Mouse (Mus musculus) kidney, postnatal 0 days (tissue): ENCODE data around the gene Bzw1. TPM values are rescaled to one million over a fixed set of nuclear protein-coding genes. Genes with fewer than 3 reads are reported as not detected.
A peak's percentile ranks its signal among the peaks of the same experiment; 100 is the strongest.

Source experiments
- ATAC-seq: fragments of 200-750 bp; cut with Nextera tagmentation; replicated peaks from 2 replicates; pipeline ENCODE4 v1.8.0; 2017; ENCODE audit warnings: low read depth, moderate number of reproducible peaks, moderate TSS enrichment, moderate library complexity; ENCODE audit not compliant: low FRiP score
- DNase-seq: peaks from one replicate; pipeline ENCODE4 v3.0.0-alpha.2; 2016; ENCODE audit warnings: low spot score
- H3K27ac ChIP-seq: fragments of 300-500 bp; sonication (generic); 2 replicates; pipeline ENCODE4 v1.5.1; 2014; ENCODE audit warnings: mild to moderate bottlenecking
- H3K27me3 ChIP-seq: fragments of 300-500 bp; sonication (generic); 2 replicates; pipeline ENCODE4 v1.6.1; 2014; ENCODE audit warnings: low read length, mixed read lengths; ENCODE audit not compliant: insufficient read depth
- H3K36me3 ChIP-seq: fragments of 300-500 bp; sonication (generic); 2 replicates; pipeline ENCODE4 v1.6.1; 2014; ENCODE audit warnings: low read length, mixed read lengths; ENCODE audit not compliant: insufficient read depth
- H3K4me1 ChIP-seq: fragments of 300-500 bp; sonication (generic); replicated peaks from 2 replicates; pipeline ENCODE4 v1.6.1; 2014; ENCODE audit warnings: antibody characterized with exemption, low read length, mixed read lengths; ENCODE audit not compliant: insufficient read depth
- H3K4me2 ChIP-seq: fragments of 300-500 bp; sonication (generic); 2 replicates; pipeline ENCODE4 v1.6.1; 2014; ENCODE audit warnings: mild to moderate bottlenecking, low read length, moderate library complexity, mixed read lengths
- H3K4me3 ChIP-seq: fragments of 300-500 bp; sonication (generic); replicated peaks from 2 replicates; pipeline ENCODE4 v1.5.1; 2014; ENCODE audit warnings: low read depth, low read length
- H3K9ac ChIP-seq: fragments of 300-500 bp; sonication (generic); 2 replicates; pipeline ENCODE4 v1.6.1; 2014; ENCODE audit warnings: low read depth, low read length
- H3K9me3 ChIP-seq: fragments of 300-500 bp; sonication (generic); replicated peaks from 2 replicates; pipeline ENCODE4 v1.6.1; 2016; ENCODE audit warnings: low read length, inconsistent platforms, mixed read lengths
- CTCF ChIP-seq: IDR thresholded peaks from 2 replicates; pipeline ENCODE4 v1.5.1; 2016; ENCODE audit warnings: antibody characterized with exemption, low read depth, mild to moderate bottlenecking, moderate library complexity
- WGBS: fragments of 180-500 bp; shearing (Covaris S2); extraction: QIAGEN DNeasy Blood & Tissue Kit; methylation state at CpG from one replicate; pipeline ENCODE4 v1.1.7; 2014; 5-methylcytosine and 5-hydroxymethylcytosine counted together
- polyA plus RNA-seq: library from polyadenylated mRNA; unstranded; fragments of >200 nt; fragmentation: Nextera tagmentation; extraction: Ambion mirVana; gene quantifications from 2 replicates; pipeline ENCODE4 v1.2.1, GENCODE M21; 2015

The Bzw1 gene
- polyA plus RNA-seq, 1 experiment from 2014 or later = 316 TPM

DNA sequence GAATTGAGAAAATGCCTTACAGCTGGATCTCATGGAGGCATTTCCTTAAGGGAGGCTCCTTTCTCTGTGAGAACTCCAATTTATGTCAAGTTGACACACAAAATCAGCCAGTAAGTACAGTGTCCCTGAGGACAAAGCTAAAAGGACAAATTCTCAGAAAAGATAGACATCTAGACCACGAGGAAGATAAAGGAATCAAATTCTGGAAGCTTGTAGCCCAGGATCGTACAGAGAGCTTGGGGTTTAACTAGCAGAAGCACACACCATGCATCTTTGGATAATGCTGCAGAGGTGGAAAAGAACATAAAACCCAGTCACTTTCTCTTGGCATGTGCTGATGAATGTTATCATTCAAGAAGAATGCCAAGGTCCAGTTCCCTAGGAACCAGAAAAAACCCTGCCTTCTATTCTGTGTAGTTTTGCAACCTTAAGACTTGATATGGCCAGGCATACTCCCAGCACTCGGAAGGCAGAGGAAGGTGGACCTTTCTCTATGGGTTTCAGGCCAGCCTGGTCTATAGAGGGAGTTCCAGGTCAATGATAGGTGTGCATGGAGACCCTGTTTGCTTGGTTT, 17.0 kb upstream of the Bzw1 start:
- no peaks in the 10 kb centered on the region for H3K36me3 ChIP-seq
- ATAC-seq = no peak
- WGBS = 82% methylated on average over 3 of the region's 3 CpGs
- DNase-seq = no peak
- H3K4me2 ChIP-seq = no peak overlapping the region
- H3K9ac ChIP-seq = no peak overlapping the region
- H3K27ac ChIP-seq = no peak overlapping the region
- TF ChIP-seq CTCF = no peak
- H3K4me1 ChIP-seq = no peaks in the 10 kb centered on the region
- H3K9me3 ChIP-seq = no peaks in the 10 kb centered on the region
- H3K27me3 ChIP-seq = no peaks in the 10 kb centered on the region
- H3K4me3 ChIP-seq = no peak overlapping the region

- WGBS = 67% methylated on average over 5 of the region's 5 CpGs
- no peak overlapping the region for H3K4me2 ChIP-seq
- DNase-seq = no peak
- H3K9ac ChIP-seq = no peak overlapping the region
- no peaks in the 10 kb centered on the region for H3K27me3 ChIP-seq
- H3K4me1 ChIP-seq = no peaks in the 10 kb centered on the region
- no peak overlapping the region for H3K4me3 ChIP-seq
- no peak overlapping the region for H3K27ac ChIP-seq
- no peaks in the 10 kb centered on the region for H3K9me3 ChIP-seq
- ATAC-seq = peak; percentile 52; the same call in 1 of the 2 replicates
- no peaks in the 10 kb centered on the region for H3K36me3 ChIP-seq
- no peak for TF ChIP-seq CTCF
Measured at GRCm38 (mm10) chr1:58382586-58383281, 10.0 kb upstream of the Bzw1 start.

GRCm38 (mm10) chr1:58391421-58392267, 1.1 kb upstream of the Bzw1 start:
- no peak for TF ChIP-seq CTCF
- Histone ChIP-seq H3K27ac (peak overlapping the region; percentile 99), H3K4me1 (0 out of 2 replicates have a peak, but pooled peaks cover 3% of the 10 kb centered on the region), H3K9ac (peak overlapping the region; percentile 99), H3K9me3 (no peaks in the 10 kb centered on the region), H3K4me2 (peak overlapping the region; percentile 62), H3K27me3 (no peaks in the 10 kb centered on the region), H3K36me3 (peaks cover 8% of the 10 kb centered on the region; the same call in 1 of the 2 replicates), H3K4me3 (peak overlapping the region; percentile 97)
- ATAC-seq (no peak), DNase-seq (peak; percentile 59)
- 34% methylated on average over 19 of the region's 19 CpGs for WGBS

DNA sequence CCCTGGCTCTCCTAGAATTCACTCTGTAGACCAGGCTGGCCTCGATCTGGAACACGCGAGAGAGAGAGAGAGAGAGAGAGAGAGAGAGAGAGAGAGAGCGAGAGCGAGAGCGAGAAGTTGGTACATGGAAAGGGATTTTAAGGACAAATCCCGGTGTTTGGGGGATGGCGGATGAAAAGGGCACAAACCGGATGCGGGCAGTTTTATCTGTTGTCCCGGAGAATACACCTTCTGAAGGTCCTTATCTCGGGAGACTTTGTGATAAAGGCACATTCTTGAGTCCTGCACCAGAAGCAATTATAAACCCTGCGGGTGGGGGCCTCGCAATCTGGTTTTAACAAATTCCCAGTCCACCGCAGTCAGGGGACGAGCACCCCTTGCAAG, 438 bp upstream of the Bzw1 start:
- H3K27ac ChIP-seq = peak overlapping the region; percentile 99
- under 1% methylated on average over 16 of the region's 16 CpGs for WGBS
- peaks cover 8% of the 10 kb centered on the region; the same call in 1 of the 2 replicates for H3K36me3 ChIP-seq
- H3K9me3 ChIP-seq = no peaks in the 10 kb centered on the region
- peak overlapping the region; percentile 62 for H3K4me2 ChIP-seq
- ATAC-seq (peak; percentile 4; the same call in 1 of the 2 replicates), DNase-seq (no peak)
- peak overlapping the region; percentile 97 for H3K4me3 ChIP-seq
- 0 out of 2 replicates have a peak, but pooled peaks cover 3% of the 10 kb centered on the region for H3K4me1 ChIP-seq
- H3K27me3 ChIP-seq = no peaks in the 10 kb centered on the region
- TF ChIP-seq CTCF = no peak
- peak overlapping the region; percentile 99 for H3K9ac ChIP-seq

GRCm38 (mm10) chr1:58393284-58394195, 842 bp downstream of the Bzw1 start:
- ATAC-seq (peak; percentile 53), DNase-seq (peak; percentile 75)
- Histone ChIP-seq H3K27me3 (no peaks in the 10 kb centered on the region), H3K4me3 (peak overlapping the region; percentile 97), H3K4me1 (0 out of 2 replicates have a peak, but pooled peaks cover 3% of the 10 kb centered on the region), H3K27ac (peak overlapping the region; percentile 99), H3K9ac (peak overlapping the region; percentile 99), H3K9me3 (no peaks in the 10 kb centered on the region), H3K36me3 (peaks cover 17% of the 10 kb centered on the region; the same call in 1 of the 2 replicates), H3K4me2 (peak overlapping the region; percentile 62)
- no peak for TF ChIP-seq CTCF
- under 1% methylated on average over 58 of the region's 90 CpGs for whole genome bisulfite sequencing
